Mouse (Mus musculus) embryonic facial prominence, embryonic 15.5 days (tissue): ENCODE measurements at regions not wholly inside any gene's neighbourhood (a gene's known extent, or its start where the extent isn't known, plus 50 kb on each side); places are given as distances from the start of the nearest gene placed in this dataset.

Source experiments
- ATAC-seq: fragments of 200-750 bp; cut with Nextera tagmentation; 2 replicates; pipeline ENCODE4 v1.8.0; 2017; ENCODE audit warnings: low read depth, moderate TSS enrichment; ENCODE audit not compliant: insufficient number of reproducible peaks, low FRiP score, low TSS enrichment
- H3K27ac ChIP-seq: fragments of 300-500 bp; sonication (generic); replicated peaks from 2 replicates; pipeline ENCODE4 v1.5.1; 2015; ENCODE audit warnings: mild to moderate bottlenecking, inconsistent platforms
- H3K27me3 ChIP-seq: fragments of 300-500 bp; sonication (generic); 2 replicates; pipeline ENCODE4 v1.6.1; 2015; ENCODE audit warnings: inconsistent platforms
- H3K36me3 ChIP-seq: fragments of 300-500 bp; sonication (generic); 2 replicates; pipeline ENCODE4 v1.6.1; 2015; ENCODE audit warnings: mild to moderate bottlenecking, inconsistent platforms
- H3K4me1 ChIP-seq: fragments of 300-500 bp; sonication (generic); 2 replicates; pipeline ENCODE4 v1.6.1; 2015; ENCODE audit warnings: inconsistent platforms
- H3K4me2 ChIP-seq: fragments of 300-500 bp; sonication (generic); replicated peaks from 2 replicates; pipeline ENCODE4 v1.6.1; 2015; ENCODE audit warnings: mild to moderate bottlenecking, inconsistent platforms
- H3K4me3 ChIP-seq: fragments of 300-500 bp; sonication (generic); replicated peaks from 2 replicates; pipeline ENCODE4 v1.5.1; 2015; ENCODE audit warnings: mild to moderate bottlenecking, inconsistent platforms
- H3K9ac ChIP-seq: fragments of 300-500 bp; sonication (generic); 2 replicates; pipeline ENCODE4 v1.6.1; 2015; ENCODE audit warnings: inconsistent platforms
- H3K9me3 ChIP-seq: fragments of 300-500 bp; sonication (generic); replicated peaks from 2 replicates; pipeline ENCODE4 v1.6.1; 2016; ENCODE audit warnings: inconsistent platforms
- WGBS: fragments of 180-500 bp; shearing (Covaris S2); methylation state at CpG from one replicate; pipeline ENCODE4 v1.1.7; 2015; 5-methylcytosine and 5-hydroxymethylcytosine counted together

GRCm38 (mm10) chr13:80188734-80189133, 694.5 kb upstream of the Arrdc3 start:
- Histone ChIP-seq H3K9ac (no peak overlapping the region), H3K4me3 (no peak overlapping the region), H3K4me1 (no peaks in the 10 kb centered on the region), H3K4me2 (no peak overlapping the region), H3K9me3 (no peaks in the 10 kb centered on the region), H3K27me3 (no peaks in the 10 kb centered on the region), H3K27ac (no peak overlapping the region), H3K36me3 (no peaks in the 10 kb centered on the region)
- no peak for ATAC-seq
- WGBS = 69% methylated on average over 2 of the region's 2 CpGs

GRCm38 (mm10) chr13:80195065-80195605, 688.0 kb upstream of the Arrdc3 start:
- Histone ChIP-seq H3K4me3 (no peak overlapping the region), H3K36me3 (no peaks in the 10 kb centered on the region), H3K27me3 (no peaks in the 10 kb centered on the region), H3K9ac (no peak overlapping the region), H3K9me3 (no peaks in the 10 kb centered on the region), H3K4me2 (no peak overlapping the region), H3K27ac (no peak overlapping the region), H3K4me1 (no peaks in the 10 kb centered on the region)
- 52% methylated on average over 5 of the region's 5 CpGs for WGBS
- ATAC-seq = no peak

GRCm38 (mm10) chr13:80224110-80224509, 659.1 kb upstream of the Arrdc3 start:
- Histone ChIP-seq H3K9ac (no peak overlapping the region), H3K27me3 (no peaks in the 10 kb centered on the region), H3K9me3 (no peaks in the 10 kb centered on the region), H3K36me3 (no peaks in the 10 kb centered on the region), H3K27ac (no peak overlapping the region), H3K4me1 (no peaks in the 10 kb centered on the region), H3K4me2 (no peak overlapping the region), H3K4me3 (no peak overlapping the region)
- WGBS = 49% methylated on average over 1 of the region's 1 CpGs
- ATAC-seq = no peak

GRCm38 (mm10) chr13:80231381-80231780, 651.8 kb upstream of the Arrdc3 start:
- no peak overlapping the region for H3K4me2 ChIP-seq
- H3K36me3 ChIP-seq = no peaks in the 10 kb centered on the region
- H3K9me3 ChIP-seq = no peaks in the 10 kb centered on the region
- no peak for ATAC-seq
- H3K27me3 ChIP-seq = no peaks in the 10 kb centered on the region
- no peak overlapping the region for H3K4me3 ChIP-seq
- H3K4me1 ChIP-seq = no peaks in the 10 kb centered on the region
- H3K27ac ChIP-seq = no peak overlapping the region
- no peak overlapping the region for H3K9ac ChIP-seq

GRCm38 (mm10) chr13:80235254-80236032, 647.7 kb upstream of the Arrdc3 start:
- 58% methylated on average over 5 of the region's 5 CpGs for WGBS
- H3K27ac ChIP-seq = no peak overlapping the region
- H3K4me1 ChIP-seq = no peaks in the 10 kb centered on the region
- H3K27me3 ChIP-seq = no peaks in the 10 kb centered on the region
- no peak overlapping the region for H3K4me2 ChIP-seq
- H3K4me3 ChIP-seq = no peak overlapping the region
- ATAC-seq = no peak
- no peaks in the 10 kb centered on the region for H3K9me3 ChIP-seq
- H3K9ac ChIP-seq = no peak overlapping the region
- H3K36me3 ChIP-seq = no peaks in the 10 kb centered on the region

GRCm38 (mm10) chr13:80262826-80263225, 620.4 kb upstream of the Arrdc3 start:
- Histone ChIP-seq H3K27me3 (no peaks in the 10 kb centered on the region), H3K4me1 (no peaks in the 10 kb centered on the region), H3K4me3 (no peak overlapping the region), H3K36me3 (no peaks in the 10 kb centered on the region), H3K9me3 (no peaks in the 10 kb centered on the region), H3K9ac (no peak overlapping the region), H3K27ac (no peak overlapping the region), H3K4me2 (no peak overlapping the region)
- no peak for ATAC-seq
- WGBS = 85% methylated on average over 2 of the region's 2 CpGs

- no peak overlapping the region for H3K4me2 ChIP-seq
- no peaks in the 10 kb centered on the region for H3K9me3 ChIP-seq
- no peak overlapping the region for H3K4me3 ChIP-seq
- ATAC-seq = no peak
- H3K9ac ChIP-seq = no peak overlapping the region
- no peaks in the 10 kb centered on the region for H3K27me3 ChIP-seq
- H3K27ac ChIP-seq = no peak overlapping the region
- H3K36me3 ChIP-seq = no peaks in the 10 kb centered on the region
- H3K4me1 ChIP-seq = no peaks in the 10 kb centered on the region
- WGBS = 84% methylated on average over 4 of the region's 4 CpGs
Observed at GRCm38 (mm10) chr13:80267131-80267530, 616.1 kb upstream of the Arrdc3 start.

- no peaks in the 10 kb centered on the region for H3K4me1 ChIP-seq
- WGBS = 73% methylated on average over 1 of the region's 1 CpGs
- H3K27ac ChIP-seq = no peak overlapping the region
- no peaks in the 10 kb centered on the region for H3K27me3 ChIP-seq
- H3K36me3 ChIP-seq = no peaks in the 10 kb centered on the region
- H3K4me2 ChIP-seq = no peak overlapping the region
- no peaks in the 10 kb centered on the region for H3K9me3 ChIP-seq
- H3K9ac ChIP-seq = no peak overlapping the region
- no peak for ATAC-seq
- no peak overlapping the region for H3K4me3 ChIP-seq
Observed at GRCm38 (mm10) chr13:80273976-80274375, 609.2 kb upstream of the Arrdc3 start.

- Histone ChIP-seq H3K9ac (no peak overlapping the region), H3K4me3 (no peak overlapping the region), H3K4me1 (no peaks in the 10 kb centered on the region), H3K4me2 (no peak overlapping the region), H3K27ac (no peak overlapping the region), H3K36me3 (no peaks in the 10 kb centered on the region), H3K27me3 (no peaks in the 10 kb centered on the region), H3K9me3 (no peaks in the 10 kb centered on the region)
- 45% methylated on average over 2 of the region's 2 CpGs for WGBS
- ATAC-seq = no peak
Observed at GRCm38 (mm10) chr13:80291744-80292515, 591.3 kb upstream of the Arrdc3 start.

GRCm38 (mm10) chr13:80295723-80296122, 587.5 kb upstream of the Arrdc3 start:
- WGBS = 6% methylated on average over 1 of the region's 1 CpGs
- H3K27ac ChIP-seq = no peak overlapping the region

GRCm38 (mm10) chr13:80334073-80334704, 549.0 kb upstream of the Arrdc3 start:
- Histone ChIP-seq H3K27me3 (no peaks in the 10 kb centered on the region), H3K36me3 (no peaks in the 10 kb centered on the region), H3K9ac (no peak overlapping the region), H3K4me2 (no peak overlapping the region), H3K27ac (no peak overlapping the region), H3K9me3 (no peaks in the 10 kb centered on the region), H3K4me3 (no peak overlapping the region), H3K4me1 (no peaks in the 10 kb centered on the region)
- ATAC-seq = no peak
- WGBS = 70% methylated on average over 5 of the region's 5 CpGs

More at GRCm38 (mm10) chr13:80295723-80296122, 587.5 kb upstream of the Arrdc3 start:
- no peaks in the 10 kb centered on the region for H3K27me3 ChIP-seq
- H3K36me3 ChIP-seq = no peaks in the 10 kb centered on the region
- no peak overlapping the region for H3K9ac ChIP-seq
- no peak for ATAC-seq
- no peak overlapping the region for H3K4me3 ChIP-seq
- H3K9me3 ChIP-seq = no peaks in the 10 kb centered on the region
- H3K4me1 ChIP-seq = no peaks in the 10 kb centered on the region
- H3K4me2 ChIP-seq = no peak overlapping the region
